Mouse (Mus musculus): ENCODE results near the gene Jmjd8. TPM values are rescaled to one million over a fixed set of nuclear protein-coding genes. Genes with fewer than 3 reads are reported as not detected.

Gene Jmjd8
- polyA plus RNA-seq, 1 experiment from 2014 or later: 69.5 TPM

DNA sequence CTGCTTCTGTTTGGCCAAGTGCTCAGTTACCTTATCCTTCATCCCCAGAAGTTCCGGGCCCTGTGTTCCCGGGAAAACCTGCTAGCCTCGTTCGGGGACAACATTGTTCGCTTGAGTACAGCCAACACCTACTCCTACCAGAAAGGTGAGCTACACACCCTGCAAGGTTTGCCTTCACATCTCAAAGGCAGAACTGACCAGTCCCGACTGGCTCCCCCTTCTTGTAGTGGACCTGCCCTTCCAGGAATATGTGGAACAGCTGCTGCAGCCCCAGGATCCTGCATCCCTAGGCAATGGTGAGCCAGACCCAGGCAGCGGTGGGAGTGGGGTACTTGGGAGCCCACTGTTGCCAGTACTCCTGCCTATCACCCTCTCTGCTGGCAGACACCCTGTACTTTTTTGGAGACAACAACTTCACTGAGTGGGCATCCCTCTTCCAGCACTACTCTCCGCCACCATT is 921 bp downstream of the Jmjd8 start:
- Histone ChIP-seq H3K4me2 (peak overlapping the region; percentile 79), H3K27ac (peak overlapping the region; percentile 93), H3K9ac (peak overlapping the region; percentile 85), H3K36me3 (replicated peaks) (peaks cover 48% of the 10 kb centered on the region), H3K27me3 (no peaks in the 10 kb centered on the region), H3K9me3 (no peaks in the 10 kb centered on the region), H3K4me3 (replicated peaks) (peak overlapping the region; percentile 63), H3K4me1 (peaks cover 80% of the 10 kb centered on the region)
- no peak for ATAC-seq (ENCODE audit: low FRiP score)
- WGBS: 45% methylated on average over 8 of the region's 8 CpGs

DNA sequence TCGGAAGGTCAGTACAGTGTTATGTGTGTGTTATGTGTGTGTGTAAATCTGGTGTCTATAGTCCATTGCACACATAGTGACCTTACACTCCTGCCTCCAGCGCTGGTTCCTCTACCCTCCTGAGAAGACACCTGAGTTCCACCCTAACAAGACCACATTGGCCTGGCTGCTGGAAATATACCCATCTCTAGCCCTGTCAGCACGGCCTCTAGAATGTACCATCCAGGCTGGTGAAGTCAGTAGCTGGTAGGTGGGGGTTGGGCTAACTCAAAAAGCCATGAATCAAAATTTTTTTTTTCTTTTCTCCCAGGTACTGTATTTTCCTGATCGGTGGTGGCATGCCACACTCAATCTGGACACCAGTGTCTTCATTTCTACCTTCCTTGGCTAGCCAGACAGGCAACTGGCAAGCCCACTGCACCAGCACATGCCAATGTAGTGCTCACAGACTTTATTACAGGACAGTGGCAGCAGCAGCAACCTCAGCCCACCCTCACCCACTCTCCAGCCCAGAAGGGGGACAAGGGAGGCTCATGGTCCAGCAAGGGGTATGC is 1.6 kb downstream of the Jmjd8 start:
- Histone ChIP-seq H3K4me1 (peaks cover 80% of the 10 kb centered on the region), H3K4me3 (replicated peaks) (peak overlapping the region; percentile 63), H3K27ac (no peak overlapping the region), H3K4me2 (peak overlapping the region; percentile 84), H3K27me3 (no peaks in the 10 kb centered on the region), H3K36me3 (replicated peaks) (peaks cover 55% of the 10 kb centered on the region), H3K9me3 (no peaks in the 10 kb centered on the region), H3K9ac (peak overlapping the region; percentile 85; the same call in 1 of the 2 replicates)
- 83% methylated on average over 4 of the region's 4 CpGs for WGBS
- ATAC-seq (ENCODE audit: low FRiP score): no peak

DNA sequence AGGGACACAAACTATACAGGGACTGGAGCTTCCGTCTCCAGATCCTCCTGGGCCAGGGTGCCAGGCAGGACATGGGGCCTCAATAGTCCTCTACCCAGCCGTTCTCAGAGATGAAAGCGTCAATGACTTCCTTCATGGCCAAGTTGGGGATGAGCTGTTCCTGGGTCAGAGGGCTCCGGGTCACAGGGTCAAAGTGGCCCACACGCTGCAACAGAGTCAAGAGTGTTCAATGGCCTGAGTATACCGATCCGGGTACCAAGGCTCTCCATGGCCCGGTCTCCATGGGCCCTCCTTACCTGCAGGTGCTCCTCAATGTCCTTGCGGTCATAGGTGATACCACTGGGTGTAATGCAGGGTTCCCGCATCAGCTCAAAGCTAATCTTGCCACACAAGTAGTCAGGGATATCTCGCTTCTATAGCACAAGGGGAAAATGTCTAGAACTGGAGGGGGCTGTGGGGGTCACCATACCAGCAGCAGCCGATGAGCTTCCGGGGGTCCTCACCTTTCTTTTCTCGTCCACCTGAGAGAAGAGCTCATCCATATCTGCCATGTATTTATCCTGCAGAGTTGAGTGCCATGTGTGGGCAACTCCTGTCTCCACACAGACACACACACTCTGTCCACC is 2.3 kb downstream of the Jmjd8 start:
- H3K4me1 ChIP-seq: peaks cover 80% of the 10 kb centered on the region

DNA sequence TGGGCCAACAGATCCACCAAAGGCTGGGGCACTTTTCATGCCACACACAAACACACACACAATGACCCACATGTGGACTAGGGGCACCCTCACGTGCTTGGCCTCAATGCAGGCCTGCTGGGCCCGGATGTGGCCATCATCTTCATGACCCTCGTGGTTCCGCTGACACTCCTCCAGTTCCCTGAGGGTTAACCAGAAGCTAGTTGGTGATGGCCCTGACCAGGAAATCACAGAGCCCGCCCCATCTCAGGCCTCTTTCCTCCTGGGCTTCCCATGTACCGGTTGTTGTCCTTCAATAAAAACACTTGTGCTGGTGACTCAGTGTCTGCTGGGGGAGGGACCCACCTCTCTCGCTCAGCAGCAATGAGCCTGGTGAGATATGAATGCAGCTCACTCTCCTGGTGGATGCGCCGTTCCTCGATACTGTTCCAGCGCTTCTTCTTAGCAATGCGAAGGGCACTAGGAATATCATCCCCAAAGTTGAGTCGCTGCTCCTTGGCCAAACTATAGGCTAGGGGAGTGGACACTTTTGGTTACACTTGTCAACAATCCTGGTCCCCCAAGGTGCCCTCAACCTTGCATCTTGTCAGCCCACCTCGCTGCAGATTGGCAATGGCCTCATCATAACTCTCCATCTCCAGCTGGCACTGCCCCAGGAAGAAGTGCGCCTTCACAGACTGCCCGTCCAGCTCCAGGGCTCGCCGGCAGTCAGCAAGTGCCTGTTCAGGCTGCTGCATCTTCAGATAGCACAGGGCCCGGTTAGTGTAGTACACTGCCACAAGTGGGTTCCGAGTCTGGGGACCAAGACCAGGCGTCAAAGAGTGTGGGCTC is 3.0 kb downstream of the Jmjd8 start:
- 70% methylated on average over 21 of the region's 21 CpGs for WGBS
- no peaks in the 10 kb centered on the region for H3K9me3 ChIP-seq
- no peak for ATAC-seq (ENCODE audit: low FRiP score)
- H3K4me1 ChIP-seq: peaks cover 82% of the 10 kb centered on the region
- peak overlapping the region; percentile 84 for H3K4me2 ChIP-seq
- peak overlapping the region; percentile 83 for H3K4me3 ChIP-seq (replicated peaks)
- peaks cover 45% of the 10 kb centered on the region for H3K36me3 ChIP-seq (replicated peaks)
- H3K27ac ChIP-seq: peak overlapping the region; percentile 93; the same call in 1 of the 2 replicates
- H3K9ac ChIP-seq: peak overlapping the region; percentile 91
- H3K27me3 ChIP-seq: no peaks in the 10 kb centered on the region

More for the DNA sequence above, 2.3 kb downstream of the Jmjd8 start:
- peaks cover 53% of the 10 kb centered on the region for H3K36me3 ChIP-seq (replicated peaks)
- no peak for ATAC-seq (ENCODE audit: low FRiP score)
- H3K9ac ChIP-seq: no peak overlapping the region
- H3K9me3 ChIP-seq: no peaks in the 10 kb centered on the region
- no peaks in the 10 kb centered on the region for H3K27me3 ChIP-seq
- WGBS: 88% methylated on average over 14 of the region's 14 CpGs
- H3K4me2 ChIP-seq: peak overlapping the region; percentile 84
- H3K4me3 ChIP-seq (replicated peaks): peak overlapping the region; percentile 83
- H3K27ac ChIP-seq: no peak overlapping the region

DNA sequence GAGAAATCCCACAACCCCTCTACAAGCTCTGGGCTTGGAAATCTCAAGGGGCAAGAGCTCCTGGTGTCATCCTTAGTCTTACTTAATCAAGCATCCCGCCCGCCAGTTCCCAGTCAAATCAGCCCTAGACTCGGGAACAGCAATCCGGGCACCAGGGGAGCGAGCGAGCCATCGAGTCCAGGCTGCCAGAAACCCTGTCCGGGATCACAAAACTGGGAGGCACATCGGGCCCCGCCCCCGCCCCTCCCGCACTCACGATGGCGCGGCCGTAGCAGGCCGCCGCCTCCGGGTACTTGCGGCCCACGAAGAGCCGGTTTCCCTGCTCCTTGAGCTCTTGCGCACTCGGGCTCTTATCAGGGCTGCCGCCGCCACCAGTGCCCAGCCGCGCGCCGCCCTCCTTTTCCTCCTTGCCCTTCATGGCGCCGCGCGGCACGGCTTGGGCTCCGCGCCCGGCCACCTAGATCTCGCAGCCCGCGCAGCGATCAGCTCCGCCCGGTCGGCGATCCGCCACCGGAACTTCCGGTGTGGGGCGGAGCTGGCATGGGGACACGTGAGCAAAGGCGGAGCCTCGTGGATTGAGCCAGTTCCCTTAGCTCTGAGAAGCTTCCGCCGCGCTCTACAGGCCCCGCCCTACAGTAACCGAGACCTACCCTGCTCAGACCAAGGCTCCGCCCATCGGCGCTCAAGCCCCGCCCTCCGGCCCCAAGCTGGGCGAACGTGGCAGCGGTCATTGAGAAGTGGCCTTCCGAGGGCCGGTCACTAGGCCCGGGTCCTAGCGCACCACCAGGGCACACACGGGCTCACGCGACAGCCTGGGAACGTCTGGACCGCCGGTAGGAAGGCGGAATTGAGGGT is 4.0 kb downstream of the Jmjd8 start:
- ATAC-seq (ENCODE audit: low FRiP score): peak; percentile 90
- Histone ChIP-seq H3K4me1 (peaks cover 85% of the 10 kb centered on the region), H3K9ac (peak overlapping the region; percentile 91), H3K36me3 (replicated peaks) (peaks cover 37% of the 10 kb centered on the region), H3K9me3 (no peaks in the 10 kb centered on the region), H3K27ac (peak overlapping the region; percentile 93), H3K4me3 (replicated peaks) (peak overlapping the region; percentile 83), H3K4me2 (peak overlapping the region; percentile 84), H3K27me3 (no peaks in the 10 kb centered on the region)
- under 1% methylated on average over 69 of the region's 77 CpGs for WGBS

DNA sequence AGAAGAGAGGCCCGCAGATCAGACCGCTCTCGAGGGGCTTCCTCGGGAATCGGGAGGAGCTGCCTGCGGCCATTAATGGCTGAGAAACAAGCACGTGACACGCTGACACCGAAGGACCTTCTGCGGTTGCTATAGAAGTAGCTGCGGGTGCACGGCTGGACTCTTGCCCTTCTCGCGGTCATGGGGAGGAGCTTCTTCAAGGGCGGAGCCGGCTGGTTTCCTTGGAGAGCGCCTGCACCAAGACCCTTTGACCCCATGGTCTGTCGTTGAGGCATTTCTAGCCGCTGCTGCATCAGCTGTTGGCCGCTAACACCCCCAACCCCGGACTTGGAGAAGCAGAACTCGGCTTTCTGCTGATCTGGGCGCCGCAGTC is 4.6 kb downstream of the Jmjd8 start, which contains the start of gene Stub1:
Gene Stub1, minus strand, starts transcription at position 114 of the 373 bp plus-strand sequence.
- Histone ChIP-seq H3K9ac (peak within 1 kb of the TSS; percentile 91), H3K27ac (peak within 1 kb of the TSS; percentile 93), H3K4me1 (peaks cover 85% of the 10 kb centered on the region), H3K36me3 (replicated peaks) (peaks cover 41% of the 10 kb centered on the region), H3K9me3 (no peaks in the 10 kb centered on the region), H3K27me3 (no peaks in the 10 kb centered on the region), H3K4me2 (peak within 1 kb of the TSS; percentile 84), H3K4me3 (replicated peaks) (peak within 1 kb of the TSS; percentile 83)
- WGBS: 0% methylated on average over 24 of the region's 24 CpGs
- ATAC-seq (ENCODE audit: low FRiP score): peak; percentile 57

DNA sequence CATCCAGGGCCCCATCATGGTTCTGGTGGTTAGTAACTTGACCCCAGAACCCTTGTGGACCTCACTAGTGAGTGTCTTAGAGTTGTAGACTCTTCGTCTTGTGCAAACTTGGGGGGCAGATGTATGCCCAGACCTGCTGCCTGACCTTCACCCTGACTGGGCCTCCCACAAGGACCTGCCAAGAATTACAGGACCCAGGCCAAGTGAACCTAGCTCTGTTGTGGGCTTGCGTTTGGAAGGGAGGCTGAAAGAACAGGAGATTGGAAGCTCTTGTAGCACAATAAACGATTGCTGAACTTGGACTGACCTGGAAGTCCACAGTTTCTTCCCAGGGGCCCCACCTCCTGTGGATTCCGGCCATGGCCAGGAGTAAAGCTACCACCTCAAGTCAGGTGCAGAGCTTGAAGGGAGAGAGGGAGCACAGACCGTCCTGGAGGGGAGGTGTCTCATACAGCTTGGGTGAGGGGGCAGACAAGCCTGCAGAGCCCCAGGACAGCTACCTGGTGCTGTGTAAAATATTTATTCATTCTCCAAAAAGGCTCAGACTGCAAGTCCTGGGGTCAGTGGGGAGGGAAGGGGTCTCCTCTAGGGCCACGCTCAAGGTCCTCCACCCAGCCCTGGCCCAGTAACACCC is 5.4 kb downstream of the Jmjd8 start:
- Histone ChIP-seq H3K4me1 (peaks cover 83% of the 10 kb centered on the region), H3K4me3 (replicated peaks) (peak overlapping the region; percentile 83), H3K36me3 (replicated peaks) (peaks cover 47% of the 10 kb centered on the region), H3K4me2 (peak overlapping the region; percentile 84), H3K27ac (peak overlapping the region; percentile 93; the same call in 1 of the 2 replicates), H3K27me3 (no peaks in the 10 kb centered on the region), H3K9ac (peak overlapping the region; percentile 71), H3K9me3 (no peaks in the 10 kb centered on the region)
- WGBS: 61% methylated on average over 6 of the region's 6 CpGs
- ATAC-seq (ENCODE audit: low FRiP score): no peak

DNA sequence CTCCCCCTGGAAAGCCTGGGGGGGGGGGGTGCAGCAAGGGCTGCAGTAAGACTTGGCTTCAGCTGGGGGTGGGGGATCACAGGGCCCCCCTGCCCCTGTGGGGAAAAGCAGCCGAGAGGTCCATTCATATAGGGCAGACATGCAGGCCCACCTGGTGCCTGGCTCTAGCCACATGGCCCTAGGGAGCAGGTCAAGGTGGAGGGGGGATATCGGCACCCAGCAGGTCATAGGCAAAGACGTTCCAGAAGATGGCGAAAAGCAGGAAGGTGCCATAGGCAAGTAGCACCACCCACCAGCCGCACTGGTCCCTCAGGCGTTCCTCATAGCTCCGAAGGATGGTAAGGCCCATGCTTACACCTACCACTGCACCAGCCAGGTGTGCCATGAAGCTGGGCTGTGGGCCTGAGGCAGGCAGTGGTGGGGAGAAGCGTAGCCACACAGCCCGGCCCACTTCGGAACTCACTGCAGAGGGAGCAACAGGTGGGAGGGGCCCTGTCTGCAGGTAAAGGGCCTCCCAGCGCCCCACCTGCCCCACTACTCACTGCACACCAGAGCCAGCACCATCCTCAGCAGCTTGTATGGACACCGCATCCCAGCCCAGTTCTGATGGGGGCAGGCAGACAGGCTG is 6.0 kb downstream of the Jmjd8 start:
- no peak for ATAC-seq (ENCODE audit: low FRiP score)
- Histone ChIP-seq H3K27me3 (no peaks in the 10 kb centered on the region), H3K36me3 (replicated peaks) (peaks cover 52% of the 10 kb centered on the region), H3K27ac (no peak overlapping the region), H3K9ac (peak overlapping the region; percentile 71), H3K4me2 (peak overlapping the region; percentile 84), H3K4me1 (peaks cover 77% of the 10 kb centered on the region), H3K9me3 (no peaks in the 10 kb centered on the region), H3K4me3 (replicated peaks) (peak overlapping the region; percentile 83)
- WGBS: 85% methylated on average over 12 of the region's 12 CpGs

DNA sequence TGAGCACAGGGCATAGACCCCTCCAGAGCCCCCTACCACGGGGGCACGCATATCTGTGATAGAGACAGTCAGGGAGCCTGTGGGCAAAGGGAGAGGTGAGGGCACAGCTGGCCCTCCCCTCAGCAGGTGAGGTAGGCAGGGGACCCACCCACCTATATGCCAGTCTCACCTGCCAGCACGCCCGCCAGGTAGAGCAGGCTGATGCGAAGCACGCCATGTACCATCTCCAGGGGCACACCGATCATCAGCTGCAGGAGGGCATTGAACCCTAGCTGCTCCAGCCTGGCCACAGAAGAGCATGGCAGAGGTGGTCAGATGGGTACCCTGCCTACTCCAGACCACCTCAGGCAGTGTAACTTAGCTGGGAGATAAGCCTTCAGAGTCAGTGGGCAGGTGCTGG is 6.6 kb downstream of the Jmjd8 start:
- Histone ChIP-seq H3K27me3 (no peaks in the 10 kb centered on the region), H3K9me3 (no peaks in the 10 kb centered on the region), H3K36me3 (replicated peaks) (peaks cover 52% of the 10 kb centered on the region), H3K4me3 (replicated peaks) (no peak overlapping the region), H3K9ac (no peak overlapping the region), H3K27ac (no peak overlapping the region), H3K4me1 (peaks cover 71% of the 10 kb centered on the region), H3K4me2 (0 out of 2 replicates have a peak overlapping the region, but pooled peaks have one; percentile 84)
- no peak for ATAC-seq (ENCODE audit: low FRiP score)
- 91% methylated on average over 7 of the region's 7 CpGs for WGBS

DNA sequence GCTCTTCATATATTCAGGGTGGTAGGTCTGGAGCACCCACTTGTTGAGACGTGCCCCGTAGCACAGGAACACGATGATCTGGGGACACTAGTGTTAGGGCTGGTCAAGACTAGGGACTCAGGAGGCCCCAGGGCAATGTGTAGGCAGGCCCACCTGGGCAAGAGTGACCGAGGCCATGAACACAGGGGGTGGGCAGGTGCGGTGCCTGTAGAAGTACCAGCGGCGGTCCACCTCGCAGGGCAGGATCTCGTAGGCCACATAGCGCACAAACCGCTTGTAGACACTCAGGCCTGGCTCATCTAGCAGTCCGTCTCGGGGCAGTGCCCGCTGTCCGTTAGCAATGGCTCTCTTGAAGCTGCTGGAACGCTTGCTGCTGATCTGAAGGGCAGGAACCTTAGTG is 7.1 kb downstream of the Jmjd8 start:
- Histone ChIP-seq H3K9ac (no peak overlapping the region), H3K4me2 (peak overlapping the region; percentile 84; the same call in 1 of the 2 replicates), H3K27me3 (no peaks in the 10 kb centered on the region), H3K9me3 (no peaks in the 10 kb centered on the region), H3K27ac (peak overlapping the region; percentile 73; the same call in 1 of the 2 replicates), H3K4me1 (peaks cover 66% of the 10 kb centered on the region), H3K4me3 (replicated peaks) (no peak overlapping the region), H3K36me3 (replicated peaks) (peaks cover 52% of the 10 kb centered on the region)
- ATAC-seq (ENCODE audit: low FRiP score): no peak
- 96% methylated on average over 16 of the region's 16 CpGs for WGBS

Measured in forebrain, embryonic 12.5 days (tissue).